In genomic region chr12:104751331-104751813, GRCm38 (mm10) we compare ENCODE assay signal across 8 mouse cellular contexts. TPM values are rescaled to one million over a fixed set of nuclear protein-coding genes. Genes with fewer than 3 reads are reported as not detected.
DNase-seq lines count a peak whose midpoint lies in the region; ATAC-seq and TF ChIP-seq lines count a peak whose summit lies in the region.

No protein-coding gene starts in this region.

- peak overlapping the region; percentile 87 for H3K4me3 ChIP-seq in heart, adult 2 months
- peak overlapping the region; percentile 64 for H3K4me3 ChIP-seq in ES-Bruce4 (ENCODE audit: low read depth, low read length)
- peak overlapping the region; percentile 71 for H3K4me3 ChIP-seq in heart, embryonic 13.5 days
- H3K4me3 ChIP-seq in midbrain, embryonic 11.5 days (ENCODE audit: low read depth, low read length): peak overlapping the region; percentile 94

- no peaks in the 10 kb centered on the region for H3K27me3 ChIP-seq in heart, adult 2 months (ENCODE audit: control insufficient read depth, insufficient read depth, low read length)
- no peaks in the 10 kb centered on the region for H3K27me3 ChIP-seq in ES-Bruce4 (ENCODE audit: control insufficient read depth, insufficient read depth, low read length, poor library complexity, severe bottlenecking)
- H3K27me3 ChIP-seq in heart, embryonic 13.5 days (replicated peaks): no peaks in the 10 kb centered on the region
- H3K27me3 ChIP-seq in midbrain, embryonic 11.5 days (ENCODE audit: control insufficient read depth, insufficient read depth, low read length): no peaks in the 10 kb centered on the region

- DNase-seq in heart, adult 2 months: no peak
- DNase-seq in heart, postnatal 14 days: no peak
- peak; percentile 61 for DNase-seq in embryo, embryonic 9.5 days (ENCODE audit: extremely low spot score)
- peak; percentile 14 to 26 for DNase-seq in layer of hippocampus, postnatal 25 days (ENCODE audit: extremely low spot score in 1 of 2, low spot score in 1 of 2)
- peak; percentile 95 for DNase-seq in midbrain, embryonic 11.5 days (ENCODE audit: low spot score, missing footprints)
- peak; percentile 71 for DNase-seq in testis, postnatal 10 days (ENCODE audit: low spot score)

- peak overlapping the region; percentile 92 for H3K4me2 ChIP-seq in heart, embryonic 13.5 days
- H3K4me2 ChIP-seq in midbrain, embryonic 11.5 days: peak overlapping the region; percentile 74

- H3K36me3 ChIP-seq in heart, adult 2 months (ENCODE audit: control insufficient read depth, insufficient read depth, low read length): peaks cover 6% of the 10 kb centered on the region
- H3K36me3 ChIP-seq in ES-Bruce4 (ENCODE audit: control insufficient read depth, insufficient read depth, low read length, poor library complexity, severe bottlenecking): peaks cover 2% of the 10 kb centered on the region; the same call in 1 of the 2 replicates
- H3K36me3 ChIP-seq in heart, embryonic 13.5 days: peaks cover 8% of the 10 kb centered on the region; the same call in 1 of the 2 replicates
- H3K36me3 ChIP-seq in midbrain, embryonic 11.5 days (ENCODE audit: control insufficient read depth, insufficient read depth, low read length): no peaks in the 10 kb centered on the region

- H3K79me2 ChIP-seq in heart, adult 2 months (replicated peaks; ENCODE audit: control insufficient read depth, insufficient read depth, low read length): peaks cover 7% of the 10 kb centered on the region; the same call in 1 of the 2 replicates

- no peak for TF ChIP-seq POLR2A in heart, adult 2 months (IDR thresholded peaks at IDR 0.05; ENCODE audit: insufficient read depth, low read depth, low read length)
- no peak for TF ChIP-seq POLR2A in ES-Bruce4 (IDR thresholded peaks at IDR 0.05; ENCODE audit: insufficient read depth, low read length)

- intact Hi-C loops in heart, adult 2 months (cut with DNase I): loop anchor here (5.0 kb wide), 1 partner anchor 281 kb away; the partner anchor contains the start of gene Glrx5
- intact Hi-C loops in heart, postnatal 14 days (cut with DNase I): loop anchor here (10.0 kb wide), 1 partner anchor 273 kb away; no protein-coding TSS in a partner anchor

- TF ChIP-seq CTCF in heart, adult 2 months (IDR thresholded peaks at IDR 0.05): no peak
- no peak for TF ChIP-seq CTCF in ES-Bruce4 (IDR thresholded peaks at IDR 0.05; ENCODE audit: low read depth, low read length)

- under 1% methylated on average over 50 of the region's 52 CpGs for WGBS in heart, adult 2 months
- WGBS in heart, embryonic 13.5 days: 0% methylated on average over 35 of the region's 52 CpGs
- under 1% methylated on average over 52 of the region's 52 CpGs for WGBS in midbrain, embryonic 11.5 days

- peak overlapping the region; percentile 94 for H3K9ac ChIP-seq in heart, adult 2 months (ENCODE audit: low read depth, low read length)
- H3K9ac ChIP-seq in ES-Bruce4 (ENCODE audit: low read depth, poor library complexity, severe bottlenecking): peak overlapping the region; percentile 95
- peak overlapping the region; percentile 90 for H3K9ac ChIP-seq in heart, embryonic 13.5 days
- H3K9ac ChIP-seq in midbrain, embryonic 11.5 days (ENCODE audit: low read length): peak overlapping the region; percentile 94

- H3K4me1 ChIP-seq in heart, adult 2 months (ENCODE audit: control insufficient read depth, insufficient read depth, low read length): peaks cover 13% of the 10 kb centered on the region
- H3K4me1 ChIP-seq in ES-Bruce4 (ENCODE audit: control insufficient read depth, insufficient read depth, low read length): no peaks in the 10 kb centered on the region
- H3K4me1 ChIP-seq in heart, embryonic 13.5 days: peaks cover 53% of the 10 kb centered on the region
- peaks cover 19% of the 10 kb centered on the region for H3K4me1 ChIP-seq in midbrain, embryonic 11.5 days (ENCODE audit: control insufficient read depth, insufficient read depth, low read length)

- ATAC-seq in heart, embryonic 13.5 days (ENCODE audit: extremely low read depth, insufficient number of reproducible peaks, low FRiP score, low TSS enrichment): no peak
- peak; percentile 25 for ATAC-seq in midbrain, embryonic 11.5 days (ENCODE audit: low FRiP score)

- no peaks in the 10 kb centered on the region for H3K9me3 ChIP-seq in ES-Bruce4 (replicated peaks; ENCODE audit: control insufficient read depth, insufficient read depth, low read length, poor library complexity, severe bottlenecking)
- no peaks in the 10 kb centered on the region for H3K9me3 ChIP-seq in heart, embryonic 13.5 days
- H3K9me3 ChIP-seq in midbrain, embryonic 11.5 days (ENCODE audit: control insufficient read depth, low read length): no peaks in the 10 kb centered on the region

- no peak for TF ChIP-seq EP300 in heart, adult 2 months (IDR thresholded peaks at IDR 0.05; ENCODE audit: insufficient read depth, low read depth, low read length)
- TF ChIP-seq EP300 in ES-Bruce4 (IDR thresholded peaks at IDR 0.05; ENCODE audit: insufficient read depth, low read depth, low read length): no peak

- H3K27ac ChIP-seq in heart, adult 2 months: peak overlapping the region; percentile 85
- H3K27ac ChIP-seq in ES-Bruce4 (ENCODE audit: insufficient read depth, low read length): no peak overlapping the region
- H3K27ac ChIP-seq in heart, embryonic 13.5 days (replicated peaks): peak overlapping the region; percentile 87
- peak overlapping the region; percentile 79 for H3K27ac ChIP-seq in midbrain, embryonic 11.5 days (ENCODE audit: low read depth, low read length)

RNA-seq across cellular contexts. Expression of gene Dicer1, which starts 0.4 kb away (rescaled TPM):
- total RNA-seq in heart, adult 2 months (2021): 10 to 100 TPM; 19.6 to 24.3 TPM
- 6.9 and 11.2 TPM in 2 replicates for polyA plus RNA-seq in heart, adult 2 months (2012; rRNA removed)
- 10 to 100 TPM; 33.6 to 35.1 TPM for total RNA-seq in heart, postnatal 14 days (2021)
- polyA plus RNA-seq in ES-Bruce4 (2011; ENCODE audit: insufficient read depth, insufficient read length, low read depth, missing spikeins): 102 and 104 TPM in 2 replicates
- 26.0 and 28.0 TPM in 2 replicates for polyA plus RNA-seq in heart, embryonic 13.5 days (2015; fragmentation: Nextera tagmentation; extraction: Ambion mirVana)
- 10 to 100 TPM; 38.9 to 47.5 TPM for total RNA-seq in layer of hippocampus, postnatal 25 days (2021)
- polyA plus RNA-seq in midbrain, embryonic 11.5 days (2014; fragmentation: Nextera tagmentation; extraction: Ambion mirVana): 25.5 and 26.4 TPM in 2 replicates

Comparison
In these comparisons a context has a peak if more than half of its experiments do, and no peak if none do; other contexts are left out.
1. DNase-seq: peak in embryo, embryonic 9.5 days (single experiment), layer of hippocampus, postnatal 25 days (2 of 2), midbrain, embryonic 11.5 days (single experiment) and testis, postnatal 10 days (single experiment); none in heart, adult 2 months (0 of 2) and heart, postnatal 14 days (0 of 2).
2. Peak in every context shown above with its lines, with median percentiles within 50 percentile points of each other: H3K4me3 ChIP-seq and H3K9ac ChIP-seq.